Mouse (Mus musculus): Measurements from ENCODE around the gene 2210418O10Rik.
"Not testable (repeated sequence)": the region's sequence is repeated elsewhere in the genome, so short reads cannot be mapped to it uniquely, and the experiment has no call there.

Gene 2210418O10Rik

GRCm38 (mm10) chr2:176226269-176226668 lies at the start of gene 2210418O10Rik:
Gene 2210418O10Rik (plus strand): TSS chr2:176226569.
- not testable (repeated sequence) for DNase-seq (ENCODE audit: low spot score)

- not testable (repeated sequence) for DNase-seq (ENCODE audit: low spot score)
These were observed 22.1 kb downstream of the 2210418O10Rik start for GRCm38 (mm10) chr2:176248519-176248918.
